Mouse (Mus musculus) embryonic fibroblast, embryonic 13.5 days (primary cell): Measurements from ENCODE around the gene Mtus2. TPM values are rescaled to one million over a fixed set of nuclear protein-coding genes. Genes with fewer than 3 reads are reported as not detected.
"Not testable (repeated sequence)": the region's sequence is repeated elsewhere in the genome, so short reads cannot be mapped to it uniquely, and the experiment has no call there.

ENCODE experiments used
- H3K27ac ChIP-seq: 2 replicates; pipeline ENCODE4 v1.5.1; 2012; ENCODE audit warnings: low read length, control low read depth, inconsistent platforms; ENCODE audit not compliant: insufficient read depth
- H3K4me1 ChIP-seq: 2 replicates; pipeline ENCODE4 v1.6.1; 2011; ENCODE audit warnings: low read length; ENCODE audit not compliant: control insufficient read depth, insufficient read depth
- H3K4me3 ChIP-seq: 2 replicates; pipeline ENCODE4 v1.5.1; 2011; ENCODE audit warnings: mild to moderate bottlenecking, control low read depth, low read length; ENCODE audit not compliant: insufficient read depth
- CTCF ChIP-seq: IDR thresholded peaks from 2 replicates; pipeline ENCODE4 v1.5.1; 2011; ENCODE audit warnings: mild to moderate bottlenecking, control low read depth, low read length, moderate library complexity, borderline replicate concordance; ENCODE audit not compliant: insufficient read depth
- POLR2A ChIP-seq: IDR thresholded peaks from 2 replicates; pipeline ENCODE4 v1.6.1; 2011; ENCODE audit warnings: low read depth, mild to moderate bottlenecking, control low read depth, low read length, moderate library complexity
- polyA plus RNA-seq: library from polyadenylated mRNA; stranded (reverse); fragments of >200 nt; gene quantifications from 2 replicates; pipeline ENCODE4 v1.2.4, GENCODE M21; 2011; ENCODE audit warnings: low read depth; ENCODE audit not compliant: missing spikeins, insufficient read length

Gene Mtus2
- polyA plus RNA-seq, 1 experiment = 7.5 TPM

GRCm38 (mm10) chr5:148151894-148152599 is 194.9 kb downstream of the Mtus2 start:
- Histone ChIP-seq H3K27ac (no peak overlapping the region), H3K4me3 (no peak overlapping the region), H3K4me1 (no peaks in the 10 kb centered on the region)
- TF ChIP-seq CTCF (no peak), POLR2A (no peak)

GRCm38 (mm10) chr5:148152600-148153402 is 195.7 kb downstream of the Mtus2 start:
- TF ChIP-seq CTCF (no peak), POLR2A (no peak)
- no peak overlapping the region for H3K4me3 ChIP-seq
- H3K27ac ChIP-seq = no peak overlapping the region
- no peaks in the 10 kb centered on the region for H3K4me1 ChIP-seq

- no peak overlapping the region for H3K4me3 ChIP-seq
These were observed 196.2 kb downstream of the Mtus2 start for GRCm38 (mm10) chr5:148153403-148153713.

GRCm38 (mm10) chr5:148154727-148155126 is 197.6 kb downstream of the Mtus2 start:
- Histone ChIP-seq H3K4me1 (no peaks in the 10 kb centered on the region), H3K4me3 (no peak overlapping the region), H3K27ac (no peak overlapping the region)
- no peak for TF ChIP-seq POLR2A
- no peak for TF ChIP-seq CTCF

More at GRCm38 (mm10) chr5:148153403-148153713, 196.2 kb downstream of the Mtus2 start:
- no peak for TF ChIP-seq CTCF
- TF ChIP-seq POLR2A = no peak
- Histone ChIP-seq H3K27ac (no peak overlapping the region), H3K4me1 (no peaks in the 10 kb centered on the region)

GRCm38 (mm10) chr5:148159328-148159727 is 202.2 kb downstream of the Mtus2 start:
- Histone ChIP-seq H3K4me3 (no peak overlapping the region), H3K4me1 (no peaks in the 10 kb centered on the region), H3K27ac (no peak overlapping the region)
- TF ChIP-seq POLR2A (no peak), CTCF (no peak)

- TF ChIP-seq POLR2A (no peak), CTCF (no peak)
- Histone ChIP-seq H3K27ac (no peak overlapping the region), H3K4me1 (no peaks in the 10 kb centered on the region), H3K4me3 (no peak overlapping the region)
These were observed 203.5 kb downstream of the Mtus2 start for GRCm38 (mm10) chr5:148160529-148161154.

- TF ChIP-seq CTCF (no peak), POLR2A (no peak)
- H3K27ac ChIP-seq = no peak overlapping the region
- no peak overlapping the region for H3K4me3 ChIP-seq
- H3K4me1 ChIP-seq = no peaks in the 10 kb centered on the region
These were observed 208.0 kb downstream of the Mtus2 start for GRCm38 (mm10) chr5:148165111-148165510.

- no peak for TF ChIP-seq POLR2A
- no peak for TF ChIP-seq CTCF
- no peak overlapping the region for H3K4me3 ChIP-seq
- no peak overlapping the region for H3K27ac ChIP-seq
- H3K4me1 ChIP-seq = no peaks in the 10 kb centered on the region
These were observed 218.0 kb downstream of the Mtus2 start for GRCm38 (mm10) chr5:148175091-148175490.

- Histone ChIP-seq H3K4me1 (no peaks in the 10 kb centered on the region), H3K27ac (no peak overlapping the region), H3K4me3 (no peak overlapping the region)
- TF ChIP-seq POLR2A = no peak
- TF ChIP-seq CTCF = no peak
These were observed 218.8 kb downstream of the Mtus2 start for GRCm38 (mm10) chr5:148175742-148176426.

- H3K27ac ChIP-seq, H3K4me1 ChIP-seq, H3K4me3 ChIP-seq: not testable (repeated sequence)
These were observed 219.4 kb downstream of the Mtus2 start for GRCm38 (mm10) chr5:148176539-148176938.
